Mouse (Mus musculus) testis, adult 2 months (tissue): ENCODE measurements around the gene Tmem8b.

Experiments
- CTCF ChIP-seq: fragments of 200-500 bp; IDR thresholded peaks from 2 replicates; pipeline ENCODE4 v1.5.1; 2012; ENCODE audit warnings: low read depth, mild to moderate bottlenecking, inconsistent platforms, low read length, moderate library complexity; ENCODE audit not compliant: control insufficient read depth, insufficient read depth, insufficient replicate concordance
- POLR2A ChIP-seq: fragments of 200-500 bp; IDR thresholded peaks from 2 replicates; pipeline ENCODE4 v1.6.1; 2012; ENCODE audit warnings: low read depth, mild to moderate bottlenecking, inconsistent platforms, low read length, moderate library complexity; ENCODE audit not compliant: control insufficient read depth

DNA sequence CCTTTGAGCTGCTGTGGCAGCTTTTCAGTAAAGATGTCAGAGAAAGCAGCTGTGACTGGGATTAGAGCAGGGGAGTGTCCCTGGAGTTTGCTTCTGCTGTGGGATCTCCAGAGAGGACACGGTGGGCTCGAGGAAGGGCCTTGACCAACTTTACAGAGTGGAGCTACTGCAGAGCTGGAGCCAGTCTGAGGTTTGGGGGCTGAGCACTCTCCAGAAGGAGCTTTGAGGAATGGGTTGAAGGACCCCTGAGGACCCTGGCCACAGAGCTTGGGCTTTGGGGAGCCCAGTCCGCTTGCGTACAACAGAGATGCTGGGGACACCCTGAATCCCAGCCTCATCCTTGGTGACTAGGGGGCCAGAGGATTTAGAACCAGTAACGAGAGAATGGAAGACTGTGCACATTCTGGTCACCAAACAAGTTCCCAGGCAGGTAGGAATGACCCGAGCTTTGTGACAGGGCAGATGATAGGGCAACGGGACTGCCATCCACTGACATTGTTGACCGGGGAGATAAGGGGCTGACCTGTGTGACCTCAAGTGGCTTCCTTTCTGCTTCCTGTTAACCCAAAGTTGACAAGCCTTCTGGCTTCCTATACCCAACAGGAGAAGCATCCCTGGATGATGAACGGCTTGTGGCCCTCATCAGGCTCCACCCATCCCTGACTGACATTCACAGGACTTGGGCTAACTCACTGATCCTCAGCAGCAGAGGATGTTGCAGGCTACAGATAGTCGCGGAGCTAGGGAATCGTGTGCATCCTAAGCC lies 57.6 kb downstream of the Tmem8b start:
- TF ChIP-seq CTCF (no peak), POLR2A (no peak)
